Mouse (Mus musculus) stomach, embryonic 14.5 days (tissue): Measurements from ENCODE around the gene Ttc22. TPM values are rescaled to one million over a fixed set of nuclear protein-coding genes. Genes with fewer than 3 reads are reported as not detected.

ENCODE experiments used
- ATAC-seq: fragments of 200-750 bp; cut with Nextera tagmentation; 2 replicates; pipeline ENCODE4 v1.8.0; 2017; ENCODE audit warnings: low read depth, moderate TSS enrichment; ENCODE audit not compliant: insufficient number of reproducible peaks, insufficient read depth, low FRiP score
- H3K27ac ChIP-seq: fragments of 300-500 bp; sonication (generic); 2 replicates; pipeline ENCODE4 v1.5.1; 2014; ENCODE audit warnings: mild to moderate bottlenecking, low read length, moderate library complexity, mixed read lengths
- H3K27me3 ChIP-seq: fragments of 300-500 bp; sonication (generic); 2 replicates; pipeline ENCODE4 v1.6.1; 2014; ENCODE audit warnings: low read length, control low read depth, mixed read lengths; ENCODE audit not compliant: control insufficient read depth, insufficient read depth
- H3K36me3 ChIP-seq: fragments of 300-500 bp; sonication (generic); 2 replicates; pipeline ENCODE4 v1.6.1; 2014; ENCODE audit warnings: mild to moderate bottlenecking, control low read depth, low read length, moderate library complexity, mixed read lengths; ENCODE audit not compliant: control insufficient read depth, insufficient read depth
- H3K4me1 ChIP-seq: fragments of 300-500 bp; sonication (generic); 2 replicates; pipeline ENCODE4 v1.6.1; 2014; ENCODE audit warnings: low read length, control low read depth, mixed read lengths; ENCODE audit not compliant: control insufficient read depth, insufficient read depth
- H3K4me2 ChIP-seq: fragments of 300-500 bp; sonication (generic); replicated peaks from 2 replicates; pipeline ENCODE4 v1.6.1; 2014; ENCODE audit warnings: low read depth, low read length, control low read depth
- H3K4me3 ChIP-seq: fragments of 300-500 bp; sonication (generic); 2 replicates; pipeline ENCODE4 v1.5.1; 2014; ENCODE audit warnings: low read depth, low read length, control low read depth
- H3K9ac ChIP-seq: fragments of 300-500 bp; sonication (generic); replicated peaks from 2 replicates; pipeline ENCODE4 v1.6.1; 2014; ENCODE audit warnings: low read depth, mild to moderate bottlenecking, control low read depth, low read length, moderate library complexity, mixed read lengths
- H3K9me3 ChIP-seq: fragments of 300-500 bp; sonication (generic); 2 replicates; pipeline ENCODE4 v1.6.1; 2016; ENCODE audit warnings: low read depth, low read length, control low read depth; ENCODE audit not compliant: control insufficient read depth
- WGBS: fragments of 180-500 bp; shearing (Covaris S2); extraction: QIAGEN DNeasy Blood & Tissue Kit; methylation state at CpG from one replicate; pipeline ENCODE4 v1.1.7; 2014; 5-methylcytosine and 5-hydroxymethylcytosine counted together
- polyA plus RNA-seq: library from polyadenylated mRNA; unstranded; fragments of >200 nt; fragmentation: Nextera tagmentation; extraction: Ambion mirVana; gene quantifications from 2 replicates; pipeline ENCODE4 v1.2.1, GENCODE M21; 2014

Gene Ttc22
- polyA plus RNA-seq, 1 experiment from 2014 or later, result 2.7 TPM

DNA sequence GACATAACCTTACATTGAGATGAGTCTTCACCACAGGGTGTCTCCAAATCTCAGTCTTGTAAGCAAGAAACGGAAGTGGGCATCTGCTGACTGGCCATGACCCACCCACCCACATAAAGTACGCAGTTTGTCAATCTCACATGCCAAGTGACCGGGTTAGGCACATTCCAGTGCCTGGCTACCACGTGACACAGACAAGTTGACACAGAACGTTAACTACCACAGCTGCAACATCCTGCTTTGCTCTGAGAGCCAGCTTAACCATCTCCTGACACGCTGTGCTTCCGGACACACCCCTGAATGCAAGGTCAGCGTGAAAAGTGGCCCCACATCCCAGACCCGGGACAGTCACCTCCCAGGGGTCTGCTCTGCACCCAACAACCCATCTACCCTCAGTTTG lies 32.1 kb upstream of the Ttc22 start:
- 57% methylated on average over 9 of the region's 9 CpGs for WGBS
- Histone ChIP-seq H3K4me1 (no peaks in the 10 kb centered on the region), H3K9me3 (no peaks in the 10 kb centered on the region), H3K4me3 (no peak overlapping the region), H3K36me3 (peaks cover 26% of the 10 kb centered on the region), H3K27me3 (no peaks in the 10 kb centered on the region), H3K4me2 (no peak overlapping the region), H3K27ac (no peak overlapping the region), H3K9ac (no peak overlapping the region)
- ATAC-seq, result no peak

- H3K4me2 ChIP-seq, result no peak overlapping the region
- no peaks in the 10 kb centered on the region for H3K27me3 ChIP-seq
- ATAC-seq, result no peak
- 85% methylated on average over 9 of the region's 9 CpGs for WGBS
- H3K9ac ChIP-seq, result no peak overlapping the region
- H3K9me3 ChIP-seq, result no peaks in the 10 kb centered on the region
- H3K36me3 ChIP-seq, result peaks cover 19% of the 10 kb centered on the region
- no peak overlapping the region for H3K27ac ChIP-seq
- no peaks in the 10 kb centered on the region for H3K4me1 ChIP-seq
- H3K4me3 ChIP-seq, result no peak overlapping the region
Observed at GRCm38 (mm10) chr4:106590871-106591270, 31.4 kb upstream of the Ttc22 start.

DNA sequence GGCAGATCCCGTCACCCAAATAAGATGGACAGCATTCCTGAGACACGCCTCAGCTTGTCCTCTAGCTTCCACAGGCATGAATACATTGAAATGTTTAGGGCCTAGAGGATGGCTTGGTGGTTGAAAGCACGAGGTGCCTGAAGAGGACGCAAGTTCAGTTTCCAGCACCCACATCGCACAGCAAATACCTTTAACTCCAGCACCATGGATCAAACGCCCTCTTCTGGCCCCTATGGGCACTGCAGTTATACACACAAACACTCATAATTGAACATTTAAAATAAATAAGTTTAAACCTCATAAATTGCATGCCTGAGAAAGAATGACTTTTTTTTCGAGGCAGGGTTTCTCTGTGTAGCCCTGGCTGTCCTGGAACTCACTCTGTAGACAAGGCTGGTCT lies 28.6 kb upstream of the Ttc22 start:
- Histone ChIP-seq H3K27ac (no peak overlapping the region), H3K36me3 (no peaks in the 10 kb centered on the region), H3K9me3 (0 out of 2 replicates have a peak, but pooled peaks cover 3% of the 10 kb centered on the region), H3K4me1 (no peaks in the 10 kb centered on the region), H3K27me3 (no peaks in the 10 kb centered on the region), H3K4me3 (no peak overlapping the region), H3K4me2 (no peak overlapping the region), H3K9ac (no peak overlapping the region)
- WGBS, result 53% methylated on average over 7 of the region's 7 CpGs
- no peak for ATAC-seq

- no peaks in the 10 kb centered on the region for H3K36me3 ChIP-seq
- H3K4me2 ChIP-seq, result no peak overlapping the region
- WGBS, result 58% methylated on average over 3 of the region's 3 CpGs
- H3K4me1 ChIP-seq, result no peaks in the 10 kb centered on the region
- no peaks in the 10 kb centered on the region for H3K27me3 ChIP-seq
- no peak overlapping the region for H3K9ac ChIP-seq
- H3K27ac ChIP-seq, result no peak overlapping the region
- H3K9me3 ChIP-seq, result 0 out of 2 replicates have a peak, but pooled peaks cover 3% of the 10 kb centered on the region
- no peak for ATAC-seq
- no peak overlapping the region for H3K4me3 ChIP-seq
Observed at GRCm38 (mm10) chr4:106596200-106596599, 26.0 kb upstream of the Ttc22 start.

DNA sequence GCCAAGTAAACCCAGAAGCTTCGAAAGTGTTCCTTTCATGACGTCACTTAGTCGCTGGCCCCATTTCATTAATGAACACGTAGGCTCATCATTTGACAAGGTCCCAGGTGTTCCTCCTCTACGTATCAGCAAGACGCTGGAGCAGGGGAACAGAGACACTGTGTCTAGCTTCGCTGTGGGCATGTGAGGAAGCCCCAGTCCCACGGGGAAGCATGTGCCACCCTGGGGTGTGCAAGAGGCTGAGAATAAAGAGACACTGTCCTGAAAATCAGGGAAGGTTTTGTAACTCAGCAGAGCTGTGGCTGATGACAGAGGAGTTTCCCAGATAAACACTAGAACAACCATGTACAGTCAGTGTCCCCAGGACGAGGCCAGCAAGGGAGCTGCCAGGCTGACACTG lies 25.2 kb upstream of the Ttc22 start:
- Histone ChIP-seq H3K9me3 (0 out of 2 replicates have a peak, but pooled peaks cover 3% of the 10 kb centered on the region), H3K4me3 (no peak overlapping the region), H3K4me1 (no peaks in the 10 kb centered on the region), H3K27ac (no peak overlapping the region), H3K36me3 (no peaks in the 10 kb centered on the region), H3K9ac (no peak overlapping the region), H3K27me3 (no peaks in the 10 kb centered on the region), H3K4me2 (no peak overlapping the region)
- no peak for ATAC-seq
- WGBS, result 79% methylated on average over 9 of the region's 9 CpGs

GRCm38 (mm10) chr4:106597741-106598140 lies 24.5 kb upstream of the Ttc22 start:
- Histone ChIP-seq H3K36me3 (no peaks in the 10 kb centered on the region), H3K4me1 (no peaks in the 10 kb centered on the region), H3K9ac (no peak overlapping the region), H3K4me2 (no peak overlapping the region), H3K27ac (no peak overlapping the region), H3K4me3 (no peak overlapping the region), H3K9me3 (0 out of 2 replicates have a peak, but pooled peaks cover 3% of the 10 kb centered on the region), H3K27me3 (no peaks in the 10 kb centered on the region)
- 85% methylated on average over 4 of the region's 4 CpGs for WGBS
- no peak for ATAC-seq

GRCm38 (mm10) chr4:106599415-106599814 lies 22.8 kb upstream of the Ttc22 start:
- Histone ChIP-seq H3K36me3 (no peaks in the 10 kb centered on the region), H3K4me3 (no peak overlapping the region), H3K4me2 (no peak overlapping the region), H3K9me3 (0 out of 2 replicates have a peak, but pooled peaks cover 3% of the 10 kb centered on the region), H3K4me1 (no peaks in the 10 kb centered on the region), H3K27ac (no peak overlapping the region), H3K9ac (no peak overlapping the region), H3K27me3 (no peaks in the 10 kb centered on the region)
- WGBS, result 45% methylated on average over 1 of the region's 1 CpGs
- ATAC-seq, result no peak

DNA sequence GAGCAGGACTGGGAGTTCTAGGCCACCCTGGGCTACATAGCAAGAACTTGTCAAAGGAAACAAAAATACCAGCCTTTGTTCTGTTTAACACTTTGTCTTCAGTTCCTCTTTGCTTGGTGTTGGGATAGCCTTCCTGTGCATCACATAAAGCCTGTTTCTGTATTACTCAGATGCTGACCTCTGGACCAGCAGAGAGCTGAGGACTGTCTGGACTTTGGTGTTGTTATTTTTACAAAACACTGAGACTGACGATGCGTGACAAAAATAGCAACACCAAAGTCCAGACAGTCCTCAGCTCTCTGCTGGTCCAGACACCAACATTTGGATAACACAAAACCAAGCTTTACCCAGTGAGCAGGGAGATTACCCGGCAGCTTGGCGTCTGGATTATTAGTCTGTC lies 21.5 kb upstream of the Ttc22 start:
- no peaks in the 10 kb centered on the region for H3K27me3 ChIP-seq
- WGBS, result 70% methylated on average over 4 of the region's 4 CpGs
- ATAC-seq, result no peak
- no peak overlapping the region for H3K4me3 ChIP-seq
- H3K36me3 ChIP-seq, result no peaks in the 10 kb centered on the region
- 0 out of 2 replicates have a peak, but pooled peaks cover 3% of the 10 kb centered on the region for H3K9me3 ChIP-seq
- H3K27ac ChIP-seq, result no peak overlapping the region
- H3K4me1 ChIP-seq, result no peaks in the 10 kb centered on the region
- H3K4me2 ChIP-seq, result no peak overlapping the region
- no peak overlapping the region for H3K9ac ChIP-seq
